Mouse (Mus musculus) olfactory bulb, adult 2 months (tissue): Measurements from ENCODE around the gene Trim14.

ENCODE experiments used
- CTCF ChIP-seq: fragments of 200-500 bp; IDR thresholded peaks from 2 replicates; pipeline ENCODE4 v1.5.1; 2012; ENCODE audit warnings: low read depth, mild to moderate bottlenecking, low read length, moderate library complexity; ENCODE audit not compliant: insufficient read depth
- POLR2A ChIP-seq: fragments of 200-500 bp; IDR thresholded peaks from 2 replicates; pipeline ENCODE4 v1.6.1; 2012; ENCODE audit warnings: mild to moderate bottlenecking, low read depth, low read length, moderate library complexity; ENCODE audit not compliant: insufficient read depth

- TF ChIP-seq POLR2A (no peak), CTCF (no peak)
Observed at GRCm38 (mm10) chr4:46541707-46542106, 5.8 kb upstream of the Trim14 start.
